Mouse (Mus musculus) spleen, adult 2 months (tissue): ENCODE measurements around the gene Nod1. TPM values are rescaled to one million over a fixed set of nuclear protein-coding genes. Genes with fewer than 3 reads are reported as not detected.

ENCODE experiments used
- DNase-seq, 2 experiments: peaks; one replicate each; pipeline versions ENCODE4 v3.0.0 to v3.0.0-alpha.2; 2012 to 2021; ENCODE audit warnings: low spot score in 2 of 2, low read depth in 1 of 2
- H3K27ac ChIP-seq: fragments of 200-500 bp; 2 replicates; pipeline ENCODE4 v1.5.1; 2012; ENCODE audit warnings: low read length, inconsistent platforms; ENCODE audit not compliant: insufficient read depth
- H3K27me3 ChIP-seq: fragments of 200-500 bp; 2 replicates; pipeline ENCODE4 v1.6.1; 2012; ENCODE audit warnings: mild to moderate bottlenecking, moderate library complexity, low read length, inconsistent platforms; ENCODE audit not compliant: control insufficient read depth, insufficient read depth
- H3K36me3 ChIP-seq: fragments of 200-500 bp; 2 replicates; pipeline ENCODE4 v1.6.1; 2012; ENCODE audit warnings: mild to moderate bottlenecking, low read length, inconsistent platforms; ENCODE audit not compliant: control insufficient read depth, insufficient read depth
- H3K4me1 ChIP-seq: fragments of 200-500 bp; 2 replicates; pipeline ENCODE4 v1.6.1; 2011; ENCODE audit warnings: inconsistent platforms; ENCODE audit not compliant: control insufficient read depth, insufficient read depth, insufficient read length
- H3K4me3 ChIP-seq: fragments of 200-500 bp; 2 replicates; pipeline ENCODE4 v1.5.1; 2011; ENCODE audit warnings: mild to moderate bottlenecking, inconsistent platforms; ENCODE audit not compliant: insufficient read depth, insufficient read length; ENCODE audit errors: extremely low read depth
- CTCF ChIP-seq: fragments of 200-500 bp; IDR thresholded peaks from 2 replicates; pipeline ENCODE4 v1.5.1; 2011; ENCODE audit warnings: mild to moderate bottlenecking, inconsistent platforms; ENCODE audit not compliant: insufficient read depth, insufficient read length, insufficient replicate concordance; ENCODE audit errors: extremely low read depth
- POLR2A ChIP-seq: fragments of 200-500 bp; IDR thresholded peaks from 2 replicates; pipeline ENCODE4 v1.6.1; 2011; ENCODE audit warnings: low read depth, low read length, inconsistent platforms
- WGBS: fragments of 180-500 bp; shearing (Covaris S2); methylation state at CpG from one replicate; pipeline ENCODE4 v1.1.7; 2018; 5-methylcytosine and 5-hydroxymethylcytosine counted together
- polyA plus RNA-seq: library from polyadenylated mRNA; depleted of rRNA; stranded (reverse); fragments of >200 nt; gene quantifications from 2 replicates; pipeline ENCODE4 v1.2.3, GENCODE M21; 2012

Nod1 gene
- polyA plus RNA-seq, 1 experiment: 41.7 TPM

DNA sequence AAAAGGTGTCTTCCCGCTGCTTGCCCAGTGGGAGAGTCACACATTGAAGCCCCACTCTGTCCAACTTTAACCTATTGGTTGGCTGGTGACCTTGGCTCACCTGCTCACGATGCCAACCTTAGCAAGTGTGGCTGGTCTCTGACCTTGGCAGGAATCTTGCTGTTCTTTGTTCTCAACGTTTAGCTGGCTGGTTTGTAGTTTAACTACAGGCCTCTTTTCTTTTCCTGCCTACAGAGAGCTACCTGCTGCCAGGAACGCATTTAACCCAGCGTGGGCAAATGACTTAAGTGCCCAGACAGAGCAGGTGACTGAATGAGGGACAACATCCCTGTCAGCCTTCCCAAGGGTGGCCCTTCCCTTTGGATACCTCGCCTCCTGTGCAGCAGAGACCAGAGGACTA is 25.3 kb upstream of the Nod1 start:
- 89% methylated on average over 6 of the region's 6 CpGs for WGBS
- no peak overlapping the region for H3K27ac ChIP-seq
- no peaks in the 10 kb centered on the region for H3K27me3 ChIP-seq
- no peak for TF ChIP-seq CTCF
- no peak for TF ChIP-seq POLR2A
- no peak for DNase-seq
- no peaks in the 10 kb centered on the region for H3K4me1 ChIP-seq
- no peak overlapping the region for H3K4me3 ChIP-seq
- no peaks in the 10 kb centered on the region for H3K36me3 ChIP-seq

DNA sequence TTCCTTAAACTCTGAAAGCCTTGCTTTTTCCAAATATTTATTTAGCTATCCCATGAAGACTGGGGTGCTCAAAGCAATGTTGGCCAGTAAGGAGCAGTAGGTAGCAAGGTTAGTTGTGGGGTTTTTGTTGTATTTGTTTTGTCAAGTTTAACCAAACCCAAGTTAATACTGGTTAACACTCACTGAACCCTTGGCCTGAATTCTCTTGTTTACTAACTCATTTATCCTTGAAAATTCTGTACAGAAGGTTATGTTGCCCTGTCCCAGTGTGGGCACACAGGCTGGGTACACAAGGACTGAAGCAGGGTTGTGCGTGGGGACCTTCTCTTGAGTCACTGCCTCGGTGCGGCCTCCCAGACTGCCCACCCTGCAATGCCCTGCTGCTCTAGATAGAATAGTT is 23.9 kb upstream of the Nod1 start:
- no peak overlapping the region for H3K27ac ChIP-seq
- H3K27me3 ChIP-seq: no peaks in the 10 kb centered on the region
- DNase-seq: no peak
- no peak overlapping the region for H3K4me3 ChIP-seq
- H3K4me1 ChIP-seq: peaks cover 5% of the 10 kb centered on the region; the same call in 1 of the 2 replicates
- H3K36me3 ChIP-seq: no peaks in the 10 kb centered on the region
- 96% methylated on average over 3 of the region's 3 CpGs for WGBS
- TF ChIP-seq POLR2A: no peak
- no peak for TF ChIP-seq CTCF

DNA sequence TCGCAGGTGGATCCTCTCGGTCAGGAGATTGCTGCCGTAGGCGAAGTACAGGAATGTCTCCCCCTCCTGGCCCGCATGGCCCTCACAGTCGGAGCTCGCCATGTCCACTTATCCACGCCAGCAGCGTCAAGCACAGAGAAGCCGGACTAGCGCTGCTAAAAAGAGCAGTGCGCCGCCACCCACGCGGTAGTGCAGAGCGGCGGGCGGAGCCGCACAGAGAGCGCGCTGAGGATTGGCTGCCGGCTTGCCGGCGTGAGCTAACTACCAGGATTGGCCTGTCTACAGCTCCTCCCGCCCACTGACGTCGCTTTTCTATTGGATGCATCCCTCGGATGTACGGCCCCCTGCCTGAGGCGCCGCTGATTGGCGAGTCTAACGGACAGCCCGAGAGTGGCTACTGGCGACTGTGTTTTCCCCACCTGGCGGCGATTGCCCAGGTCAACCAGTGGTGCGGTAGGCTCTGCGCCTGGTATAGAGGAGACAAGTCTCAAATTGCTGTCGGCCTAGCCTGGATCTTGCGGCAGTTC is 20.4 kb upstream of the Nod1 start, which contains the start of gene Ggct:
Gene Ggct (minus strand): TSS at position 217 of the 527 bp plus-strand sequence.
- Histone ChIP-seq H3K27me3 (no peaks in the 10 kb centered on the region), H3K4me1 (peaks cover 8% of the 10 kb centered on the region; the same call in 1 of the 2 replicates), H3K27ac (peak within 1 kb of the TSS; percentile 70), H3K4me3 (peak within 1 kb of the TSS; percentile 80), H3K36me3 (no peaks in the 10 kb centered on the region)
- TF ChIP-seq CTCF (peak; percentile 42; the same call in 1 of the 2 replicates), POLR2A (peak; percentile 71)
- WGBS: under 1% methylated on average over 41 of the region's 41 CpGs
- DNase-seq: peak; percentile 93

DNA sequence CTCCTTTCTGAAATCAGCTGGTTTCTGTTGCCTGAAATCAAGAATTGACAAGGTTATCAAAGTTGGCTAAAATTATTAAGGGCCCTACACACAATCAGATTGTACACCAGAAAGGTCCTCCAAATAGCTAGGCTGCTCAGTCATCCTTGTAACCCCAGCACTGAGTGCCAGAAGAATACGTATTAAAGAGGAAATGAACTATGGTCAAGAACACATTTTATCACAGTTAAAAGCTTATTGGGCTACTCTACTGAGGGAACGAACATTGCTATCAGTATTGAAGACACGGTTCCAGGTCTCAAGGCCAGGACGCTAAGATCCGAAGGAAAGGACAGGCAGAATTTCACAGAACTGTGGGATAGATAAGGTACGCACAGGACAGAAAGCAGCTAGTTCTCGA is 19.7 kb upstream of the Nod1 start:
- Histone ChIP-seq H3K4me3 (peak overlapping the region; percentile 80), H3K4me1 (peaks cover 8% of the 10 kb centered on the region; the same call in 1 of the 2 replicates), H3K27ac (peak overlapping the region; percentile 69; the same call in 1 of the 2 replicates)

DNA sequence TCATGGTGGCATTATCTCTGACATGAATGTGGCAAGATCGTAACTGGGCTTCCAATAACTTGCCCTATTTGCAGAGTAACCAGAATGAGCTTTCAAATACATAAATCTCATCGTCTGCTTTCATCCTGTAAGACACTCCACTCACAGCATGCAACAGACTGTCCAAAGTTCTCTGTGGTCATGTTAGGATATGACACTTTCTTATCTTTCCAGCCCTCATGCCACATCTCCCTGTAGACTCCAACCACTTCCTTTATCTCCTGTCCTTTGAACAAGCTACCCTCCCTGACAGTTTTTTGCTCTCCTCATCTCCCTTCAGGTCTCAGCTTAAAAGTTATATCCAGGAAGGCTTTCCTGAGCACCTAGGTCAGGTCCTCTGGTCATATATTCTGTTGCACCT is 18.8 kb upstream of the Nod1 start:
- WGBS: 40% methylated on average over 2 of the region's 2 CpGs
- H3K4me1 ChIP-seq: peaks cover 8% of the 10 kb centered on the region; the same call in 1 of the 2 replicates

More for the DNA sequence above, 19.7 kb upstream of the Nod1 start:
- H3K27me3 ChIP-seq: no peaks in the 10 kb centered on the region
- TF ChIP-seq CTCF (no peak), POLR2A (no peak)
- under 1% methylated on average over 7 of the region's 7 CpGs for WGBS
- no peak for DNase-seq
- H3K36me3 ChIP-seq: 0 out of 2 replicates have a peak, but pooled peaks cover 2% of the 10 kb centered on the region

DNA sequence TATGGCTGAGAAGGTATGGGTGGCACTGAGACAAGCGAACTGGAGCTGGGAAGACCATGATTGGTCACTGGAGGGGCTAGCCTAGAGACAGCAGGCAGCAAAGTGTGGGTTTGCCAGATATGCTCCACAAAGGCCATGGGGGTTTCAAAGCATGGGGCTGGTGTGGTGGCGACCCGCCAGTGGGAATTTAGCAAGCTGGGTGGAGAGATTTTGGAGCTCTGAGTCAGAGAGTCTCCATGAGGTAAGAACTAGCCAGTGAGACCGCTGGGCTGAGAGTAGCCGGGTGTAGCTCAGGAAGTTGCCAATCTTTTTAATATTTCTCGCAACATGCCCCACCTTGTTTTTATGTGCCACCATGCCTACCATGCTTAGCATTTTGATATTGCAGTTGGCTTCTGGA is 15.7 kb upstream of the Nod1 start:
- H3K4me1 ChIP-seq: peaks cover 8% of the 10 kb centered on the region; the same call in 1 of the 2 replicates
- H3K4me3 ChIP-seq: no peak overlapping the region
- DNase-seq: no peak
- no peaks in the 10 kb centered on the region for H3K27me3 ChIP-seq
- no peak overlapping the region for H3K27ac ChIP-seq
- WGBS: 91% methylated on average over 6 of the region's 6 CpGs
- no peak for TF ChIP-seq POLR2A
- TF ChIP-seq CTCF: no peak
- peaks cover 18% of the 10 kb centered on the region for H3K36me3 ChIP-seq

More for the DNA sequence above, 18.8 kb upstream of the Nod1 start:
- H3K27me3 ChIP-seq: no peaks in the 10 kb centered on the region
- peaks cover 6% of the 10 kb centered on the region; the same call in 1 of the 2 replicates for H3K36me3 ChIP-seq
- TF ChIP-seq POLR2A (no peak), CTCF (no peak)
- no peak for DNase-seq
- H3K27ac ChIP-seq: no peak overlapping the region
- no peak overlapping the region for H3K4me3 ChIP-seq

DNA sequence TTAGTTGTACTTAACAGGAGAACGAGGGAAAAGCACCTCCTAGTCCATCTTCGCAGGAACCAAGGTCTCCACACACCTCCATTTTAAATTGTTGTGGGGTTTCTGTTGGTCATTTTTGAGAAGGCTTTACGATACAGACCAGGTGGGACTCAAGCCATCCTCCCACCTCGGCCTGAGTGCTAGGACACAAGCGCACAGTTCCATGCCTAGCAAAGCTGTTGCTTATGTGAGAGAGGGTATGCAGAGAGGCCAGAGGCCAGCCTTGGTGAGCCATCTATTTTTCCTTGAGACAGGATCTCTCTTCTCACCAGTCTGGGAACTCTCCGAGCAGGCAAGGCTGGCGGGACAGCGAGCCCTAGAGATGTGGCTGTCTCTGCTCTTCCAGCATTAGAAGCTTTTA is 11.7 kb upstream of the Nod1 start:
- TF ChIP-seq POLR2A: no peak
- TF ChIP-seq CTCF: no peak
- H3K27ac ChIP-seq: no peak overlapping the region
- 94% methylated on average over 8 of the region's 8 CpGs for WGBS
- H3K27me3 ChIP-seq: no peaks in the 10 kb centered on the region
- DNase-seq: no peak
- H3K4me3 ChIP-seq: no peak overlapping the region
- no peaks in the 10 kb centered on the region; the same call in 1 of the 2 replicates for H3K4me1 ChIP-seq
- peaks cover 18% of the 10 kb centered on the region for H3K36me3 ChIP-seq
